ENCODE assay signal across 10 mouse cellular contexts in genomic region chr1:156659906-156660659, GRCm38 (mm10). TPM values are rescaled to one million over a fixed set of nuclear protein-coding genes. Genes with fewer than 3 reads are reported as not detected.
A peak's percentile ranks its signal among the peaks of the same experiment; 100 is the strongest.
DNase-seq lines count a peak whose midpoint lies in the region; ATAC-seq and TF ChIP-seq lines count a peak whose summit lies in the region.
"Had no signal": no experiment of that assay in that cellular context is flagged by ENCODE, and none has a peak within 500 bp of the region (broad histone marks: within the 10 kb centered on the region; RNA-seq: fewer than 3 reads in every experiment).

No protein-coding gene starts in this region.

- no peak for TF ChIP-seq RAD21 in CH12.LX (IDR thresholded peaks at IDR 0.05; ENCODE audit: low read depth, low read length)

- H3K4me2 ChIP-seq in heart, embryonic 11.5 days: no peak overlapping the region
- H3K4me2 ChIP-seq in CH12.LX (ENCODE audit: insufficient read depth, low read depth, poor library complexity, severe bottlenecking): peak overlapping the region; percentile 40; the same call in 1 of the 2 replicates
- peak overlapping the region; percentile 35; the same call in 1 of the 2 replicates for H3K4me2 ChIP-seq in embryonic facial prominence, embryonic 13.5 days
- H3K4me2 ChIP-seq in liver, embryonic 16.5 days (ENCODE audit: low read depth, low read length): peak overlapping the region; percentile 12; the same call in 1 of the 2 replicates
- H3K4me2 ChIP-seq in forebrain, embryonic 16.5 days (ENCODE audit: low read length): no peak overlapping the region

- peak; percentile 61 for TF ChIP-seq EP300 in CH12.LX (IDR thresholded peaks at IDR 0.05; ENCODE audit: low read length)

- no peaks in the 10 kb centered on the region; the same call in 1 of the 2 replicates for H3K36me3 ChIP-seq in heart, embryonic 11.5 days (ENCODE audit: control insufficient read depth, insufficient read depth, low read length)
- peaks cover 49 to 79% of the 10 kb centered on the region in 2 experiments for H3K36me3 ChIP-seq in CH12.LX (replicated peaks in 1 of 2; ENCODE audit: control insufficient read depth in 1 of 2, insufficient read depth in 1 of 2, low read length in 1 of 2)
- H3K36me3 ChIP-seq in embryonic facial prominence, embryonic 13.5 days: 0 out of 2 replicates have a peak, but pooled peaks cover 3% of the 10 kb centered on the region
- no peaks in the 10 kb centered on the region for H3K36me3 ChIP-seq in liver, embryonic 16.5 days (ENCODE audit: control insufficient read depth, insufficient read depth)
- H3K36me3 ChIP-seq in forebrain, embryonic 16.5 days (ENCODE audit: control insufficient read depth, insufficient read depth): no peaks in the 10 kb centered on the region

- DNase-seq in heart, adult 11 months: peak; percentile 94
- peak; percentile 90 for DNase-seq in CH12.LX (ENCODE audit: extremely low read depth)
- DNase-seq in layer of hippocampus, adult 18-20 months (ENCODE audit: low spot score in 2 of 2): no peak
- no peak for DNase-seq in cerebellum, adult 9-11 months
- DNase-seq: B cell, adult 2 months; spleen, adult 18-20 months had no signal

- H3K27me3 ChIP-seq in heart, embryonic 11.5 days (ENCODE audit: control insufficient read depth, insufficient read depth, low read length): no peaks in the 10 kb centered on the region
- H3K27me3 ChIP-seq in CH12.LX (replicated peaks): no peaks in the 10 kb centered on the region
- no peaks in the 10 kb centered on the region for H3K27me3 ChIP-seq in embryonic facial prominence, embryonic 13.5 days
- H3K27me3 ChIP-seq in liver, embryonic 16.5 days (ENCODE audit: control insufficient read depth, insufficient read depth, low read depth, low read length): no peaks in the 10 kb centered on the region
- no peaks in the 10 kb centered on the region for H3K27me3 ChIP-seq in forebrain, embryonic 16.5 days (replicated peaks; ENCODE audit: control insufficient read depth, insufficient read depth, low read length)

- no peaks in the 10 kb centered on the region for H3K4me1 ChIP-seq in heart, embryonic 11.5 days (ENCODE audit: control insufficient read depth, insufficient read depth, low read length)
- peaks cover 10 to 72% of the 10 kb centered on the region in 2 experiments for H3K4me1 ChIP-seq in CH12.LX (ENCODE audit: control insufficient read depth in 1 of 2, insufficient read depth in 2 of 2)
- peaks cover 6% of the 10 kb centered on the region for H3K4me1 ChIP-seq in embryonic facial prominence, embryonic 13.5 days
- H3K4me1 ChIP-seq in liver, embryonic 16.5 days (ENCODE audit: control insufficient read depth, low read depth, low read length): peaks cover 2% of the 10 kb centered on the region; the same call in 1 of the 2 replicates
- H3K4me1 ChIP-seq in forebrain, embryonic 16.5 days (replicated peaks; ENCODE audit: control insufficient read depth, insufficient read depth, low read length): no peaks in the 10 kb centered on the region

- in situ Hi-C loops in CH12.LX (cut with MboI; ENCODE audit: low pct_ligation_motif_present, low pct_unique_long_range_greater_than_20kb, low sequenced_read_pairs): loop anchor here (10.0 kb wide), 1 partner anchor 55 kb away; the partner anchor contains the start of gene Fam20b

- H3K79me2 ChIP-seq in CH12.LX (replicated peaks; ENCODE audit: control insufficient read depth, extremely low read depth, insufficient read depth, poor library complexity, severe bottlenecking): no peaks in the 10 kb centered on the region; the same call in 1 of the 2 replicates

- H3K27ac ChIP-seq in heart, embryonic 11.5 days (ENCODE audit: low read depth, low read length): no peak overlapping the region
- peak overlapping the region; percentile 55 for H3K27ac ChIP-seq in CH12.LX (ENCODE audit: insufficient read depth, low read depth)
- peak overlapping the region; percentile 58 for H3K27ac ChIP-seq in embryonic facial prominence, embryonic 13.5 days
- no peak overlapping the region for H3K27ac ChIP-seq in liver, embryonic 16.5 days (ENCODE audit: low read length)
- no peak overlapping the region for H3K27ac ChIP-seq in forebrain, embryonic 16.5 days (ENCODE audit: low read length)

- H3K9ac ChIP-seq in heart, embryonic 11.5 days (ENCODE audit: low read depth, low read length): no peak overlapping the region
- H3K9ac ChIP-seq in CH12.LX (ENCODE audit: insufficient read depth, low read depth): no peak overlapping the region
- H3K9ac ChIP-seq in embryonic facial prominence, embryonic 13.5 days: no peak overlapping the region
- H3K9ac ChIP-seq in liver, embryonic 16.5 days (ENCODE audit: low read depth, low read length): no peak overlapping the region
- H3K9ac ChIP-seq in forebrain, embryonic 16.5 days (replicated peaks; ENCODE audit: low read depth, low read length): no peak overlapping the region

- no peak overlapping the region for H3K4me3 ChIP-seq in heart, embryonic 11.5 days (ENCODE audit: low read depth, low read length)
- no peak overlapping the region for H3K4me3 ChIP-seq in CH12.LX (replicated peaks in 1 of 3; ENCODE audit: low read depth in 2 of 3, low read length in 2 of 3, poor library complexity in 1 of 3)
- H3K4me3 ChIP-seq in embryonic facial prominence, embryonic 13.5 days: no peak overlapping the region
- no peak overlapping the region for H3K4me3 ChIP-seq in liver, embryonic 16.5 days (ENCODE audit: low read depth, low read length)
- H3K4me3 ChIP-seq in forebrain, embryonic 16.5 days (replicated peaks; ENCODE audit: low read length): no peak overlapping the region

- TF ChIP-seq POLR2A in CH12.LX (IDR thresholded peaks at IDR 0.05; ENCODE audit: low read depth, low read length): peak; percentile 54

- ATAC-seq in heart, embryonic 11.5 days (replicated peaks; ENCODE audit: insufficient number of reproducible peaks, low FRiP score, low TSS enrichment): no peak
- ATAC-seq in embryonic facial prominence, embryonic 13.5 days (ENCODE audit: insufficient number of reproducible peaks, insufficient read depth, low FRiP score, low TSS enrichment, low read depth): peak; percentile 80
- peak; percentile 54 for ATAC-seq in liver, embryonic 16.5 days (ENCODE audit: low read depth)
- no peak for ATAC-seq in forebrain, embryonic 16.5 days

- WGBS in heart, embryonic 11.5 days (ENCODE audit: insufficient replicate concordance): 75% methylated on average over 13 of the region's 13 CpGs
- 63% methylated on average over 13 of the region's 13 CpGs for WGBS in embryonic facial prominence, embryonic 13.5 days
- WGBS in liver, embryonic 16.5 days (ENCODE audit: insufficient replicate concordance): 58% methylated on average over 13 of the region's 13 CpGs
- WGBS in forebrain, embryonic 16.5 days: 87% methylated on average over 13 of the region's 13 CpGs

- H3K9me3 ChIP-seq in heart, embryonic 11.5 days (replicated peaks; ENCODE audit: control insufficient read depth, low read length): no peaks in the 10 kb centered on the region
- H3K9me3 ChIP-seq in CH12.LX (replicated peaks; ENCODE audit: low read length): no peaks in the 10 kb centered on the region
- H3K9me3 ChIP-seq in embryonic facial prominence, embryonic 13.5 days: no peaks in the 10 kb centered on the region
- H3K9me3 ChIP-seq in liver, embryonic 16.5 days (replicated peaks; ENCODE audit: control insufficient read depth, low read length): no peaks in the 10 kb centered on the region
- H3K9me3 ChIP-seq in forebrain, embryonic 16.5 days (ENCODE audit: control insufficient read depth, low read length): no peaks in the 10 kb centered on the region

- TF ChIP-seq CTCF in CH12.LX (conservative IDR thresholded peaks at IDR 0.05 in 1 of 2, IDR thresholded peaks at IDR 0.05 in 1 of 2; ENCODE audit: low read depth in 2 of 2, low read length in 2 of 2): no peak

- dilution Hi-C loops in CH12.LX (cut with MboI; ENCODE audit: extremely low pct_ligation_motif_present, extremely low pct_unique_long_range_greater_than_20kb, low sequenced_read_pairs): no loop called here

TF ChIP-seq in CH12.LX, 34 proteins besides CTCF, POLR2A, EP300 and RAD21 (continues in another document):
- TF ChIP-seq BHLHE40 (IDR thresholded peaks at IDR 0.05; ENCODE audit: low read depth, low read length) (peak; percentile 83), HCFC1 (IDR thresholded peaks at IDR 0.05; ENCODE audit: low read depth, low read length) (no peak; the same call in 1 of the 2 replicates), CHD1 (IDR thresholded peaks at IDR 0.05; ENCODE audit: low read depth, low read length) (no peak), MEF2A (IDR thresholded peaks at IDR 0.05; ENCODE audit: borderline replicate concordance, low read depth, low read length) (peak; percentile 35; the same call in 1 of the 2 replicates), ELF1 (IDR thresholded peaks at IDR 0.05; ENCODE audit: low read depth, low read length) (0 out of 2 replicates have a peak, but pooled peaks have one; percentile 34), PAX5 (IDR thresholded peaks at IDR 0.05; ENCODE audit: low read length) (no peak), POLR2AphosphoS2 (IDR thresholded peaks at IDR 0.05; ENCODE audit: low read depth, low read length) (no peak), CHD2 (IDR thresholded peaks at IDR 0.05; ENCODE audit: low read length) (0 out of 2 replicates have a peak, but pooled peaks have one; percentile 28), MXI1 (IDR thresholded peaks at IDR 0.05; ENCODE audit: low read depth, low read length) (peak; percentile 91), MAZ (IDR thresholded peaks at IDR 0.05; ENCODE audit: low read depth, low read length) (peak; percentile 67; the same call in 1 of the 2 replicates)

RNA-seq across cellular contexts. Expression of gene Tor3a, which starts 14.1 kb away (rescaled TPM):
- polyA plus RNA-seq in heart, embryonic 11.5 days (2014; fragmentation: Nextera tagmentation; extraction: Ambion mirVana): 4.5 and 5.5 TPM in 2 replicates
- total RNA-seq in CH12.LX (2012; rRNA removed) (37.2 and 37.6 TPM in 2 replicates), CH12.LX (2014; rRNA removed) (50.5 and 53.8 TPM in 2 replicates)
- 85.7 and 88.6 TPM in 2 replicates for polyA plus RNA-seq in CH12.LX (2012; ENCODE audit: insufficient read length, low read depth)
- 8.0 and 8.4 TPM in 2 replicates for polyA plus RNA-seq in embryonic facial prominence, embryonic 13.5 days (2015; fragmentation: Nextera tagmentation; extraction: Ambion mirVana)
- polyA plus RNA-seq in liver, embryonic 16.5 days (2015; fragmentation: Nextera tagmentation; extraction: Ambion mirVana): 3.7 and 3.9 TPM in 2 replicates
- 1 to 10 TPM; 7.1 to 7.6 TPM for total RNA-seq in layer of hippocampus, adult 18-20 months (2021)
- 4.4 TPM in 2 replicates for polyA plus RNA-seq in forebrain, embryonic 16.5 days (2015; fragmentation: Nextera tagmentation; extraction: Ambion mirVana)

RNA-seq across cellular contexts. Expression of gene Fam20b, which starts 58.8 kb away (rescaled TPM):
- polyA plus RNA-seq in heart, embryonic 11.5 days (2014; fragmentation: Nextera tagmentation; extraction: Ambion mirVana): 22.4 and 27.5 TPM in 2 replicates
- total RNA-seq in CH12.LX (2012; rRNA removed) (22.3 and 23.0 TPM in 2 replicates), CH12.LX (2014; rRNA removed) (25.7 and 26.5 TPM in 2 replicates)
- 19.5 and 21.2 TPM in 2 replicates for polyA plus RNA-seq in CH12.LX (2012; ENCODE audit: insufficient read length, low read depth)
- 23.5 and 24.1 TPM in 2 replicates for polyA plus RNA-seq in embryonic facial prominence, embryonic 13.5 days (2015; fragmentation: Nextera tagmentation; extraction: Ambion mirVana)
- polyA plus RNA-seq in liver, embryonic 16.5 days (2015; fragmentation: Nextera tagmentation; extraction: Ambion mirVana): 7.2 and 8.0 TPM in 2 replicates
- total RNA-seq in layer of hippocampus, adult 18-20 months (2021): 10 to 100 TPM; 82.7 to 83.8 TPM
- 27.2 and 27.6 TPM in 2 replicates for polyA plus RNA-seq in forebrain, embryonic 16.5 days (2015; fragmentation: Nextera tagmentation; extraction: Ambion mirVana)

Comparison
In these comparisons a context has a peak if more than half of its experiments do, and no peak if none do; other contexts are left out.
1. DNase-seq: peak in heart, adult 11 months (single experiment) and CH12.LX (single experiment); none in layer of hippocampus, adult 18-20 months (0 of 2) and cerebellum, adult 9-11 months (single experiment).
2. ATAC-seq: peak in embryonic facial prominence, embryonic 13.5 days (single experiment) and liver, embryonic 16.5 days (single experiment); none in heart, embryonic 11.5 days (single experiment) and forebrain, embryonic 16.5 days (single experiment).
3. H3K27ac ChIP-seq: peak in CH12.LX (single experiment) and embryonic facial prominence, embryonic 13.5 days (single experiment); none in heart, embryonic 11.5 days (single experiment), liver, embryonic 16.5 days (single experiment) and forebrain, embryonic 16.5 days (single experiment).
4. H3K4me2 ChIP-seq: peak in CH12.LX (single experiment), embryonic facial prominence, embryonic 13.5 days (single experiment) and liver, embryonic 16.5 days (single experiment); none in heart, embryonic 11.5 days (single experiment) and forebrain, embryonic 16.5 days (single experiment).